Mouse (Mus musculus): ENCODE results near the gene Ttc25.

- TF ChIP-seq POLR2A (IDR thresholded peaks at IDR 0.05; ENCODE audit: extremely low read depth, insufficient read depth, low read length) (no peak), CTCF (IDR thresholded peaks at IDR 0.05; ENCODE audit: low read depth, low read length) (no peak)
These were observed 23.3 kb downstream of the Ttc25 start for GRCm38 (mm10) chr11:100568692-100569091.
